Mouse (Mus musculus) gastrocnemius, adult 8-10 months (tissue): ENCODE measurements around the gene Zfp119a. TPM values are rescaled to one million over a fixed set of nuclear protein-coding genes. Genes with fewer than 3 reads are reported as not detected.
"Not testable (repeated sequence)": the region's sequence is repeated elsewhere in the genome, so short reads cannot be mapped to it uniquely, and the experiment has no call there.

Source experiments
- DNase-seq, 2 experiments: peaks; one replicate each; pipeline ENCODE4 v3.0.0; 2022; ENCODE audit warnings: low spot score in 2 of 2
- total RNA-seq, 4 experiments: library from RNA; stranded (reverse); gene quantifications; 2 replicates each; pipeline ENCODE4 v1.2.4; 2022

The Zfp119a gene
- 1 to 10 TPM; 3.5 to 4.4 (median 4.1) TPM for total RNA-seq

DNA sequence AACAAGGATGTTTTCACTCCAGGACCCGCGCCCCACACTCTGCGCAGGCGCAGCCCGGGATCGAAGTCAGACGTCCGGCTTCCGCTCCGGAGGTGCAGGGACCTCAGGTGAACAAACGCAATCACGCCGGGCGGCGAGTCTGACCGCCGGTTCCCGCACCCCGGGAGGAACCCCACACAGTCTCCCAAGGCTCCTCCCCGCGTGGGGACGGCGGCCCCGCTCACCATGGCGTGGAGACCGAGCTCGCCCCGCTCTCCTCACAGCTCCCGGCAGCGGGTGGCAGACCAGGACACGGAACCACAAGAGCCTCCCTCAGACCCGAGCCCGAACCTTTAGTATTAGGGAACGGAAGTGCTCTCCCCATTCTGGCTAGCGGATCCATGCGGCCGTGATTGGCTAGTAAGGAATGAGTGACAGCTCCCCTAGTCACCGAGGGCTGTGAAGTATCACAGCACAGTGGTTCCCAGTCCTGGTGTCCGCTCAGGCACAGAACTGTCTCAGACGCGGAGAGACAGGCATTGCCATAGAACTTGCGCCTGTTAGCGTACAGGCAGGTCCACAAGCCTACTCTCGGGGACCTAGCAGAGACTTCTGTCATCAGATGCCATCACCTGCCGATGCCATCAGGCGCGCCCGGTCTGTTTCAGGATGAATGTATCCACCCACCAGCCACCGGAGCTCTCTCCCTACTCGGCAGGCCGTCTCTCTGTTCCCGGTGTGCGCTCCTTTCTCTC is at the start of gene Zfp119a:
Zfp119a (minus strand) TSS at position 295 of the 734 bp plus-strand sequence.
- peak; percentile 51 to 70 for DNase-seq

DNA sequence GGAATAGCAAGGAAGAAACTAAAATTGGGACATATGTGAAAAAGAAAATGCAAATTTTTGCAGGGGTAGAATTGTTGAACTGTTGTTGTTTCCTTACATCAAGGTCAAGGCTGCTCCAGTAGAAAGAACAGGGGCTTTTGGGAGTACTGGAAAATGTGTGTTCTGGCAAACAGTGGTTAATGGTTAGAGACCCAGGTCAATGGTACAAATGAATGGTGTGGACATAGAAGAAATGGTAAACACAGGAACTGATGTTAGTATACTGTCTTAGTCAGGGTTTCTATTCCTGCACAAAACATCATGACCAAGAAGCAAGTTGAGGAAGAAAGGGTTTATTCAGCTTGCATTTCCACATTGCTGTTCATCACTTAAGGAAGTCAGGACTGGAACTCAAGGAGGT is 27.9 kb upstream of the Zfp119a start:
- no peak for DNase-seq

DNA sequence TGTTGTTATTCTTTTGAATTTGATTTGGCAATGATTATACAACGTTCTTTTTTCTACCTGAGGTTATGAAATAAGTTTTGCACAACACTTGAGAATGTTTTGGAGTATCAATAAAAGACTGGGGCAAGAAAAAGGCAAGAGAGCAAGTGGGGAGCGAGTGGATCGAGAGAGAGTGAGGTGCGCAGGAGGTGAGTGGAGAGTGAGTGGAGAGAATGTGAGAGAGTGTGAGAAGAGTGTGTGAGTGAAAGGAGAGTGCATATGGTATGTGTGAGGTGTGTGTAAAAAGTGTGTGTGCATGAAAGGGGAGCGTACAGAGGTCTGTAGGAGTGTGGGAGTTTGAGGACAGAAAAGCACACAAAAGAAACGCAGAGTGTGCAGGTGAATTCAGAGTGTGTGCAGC is 25.4 kb upstream of the Zfp119a start:
- no peak for DNase-seq

DNA sequence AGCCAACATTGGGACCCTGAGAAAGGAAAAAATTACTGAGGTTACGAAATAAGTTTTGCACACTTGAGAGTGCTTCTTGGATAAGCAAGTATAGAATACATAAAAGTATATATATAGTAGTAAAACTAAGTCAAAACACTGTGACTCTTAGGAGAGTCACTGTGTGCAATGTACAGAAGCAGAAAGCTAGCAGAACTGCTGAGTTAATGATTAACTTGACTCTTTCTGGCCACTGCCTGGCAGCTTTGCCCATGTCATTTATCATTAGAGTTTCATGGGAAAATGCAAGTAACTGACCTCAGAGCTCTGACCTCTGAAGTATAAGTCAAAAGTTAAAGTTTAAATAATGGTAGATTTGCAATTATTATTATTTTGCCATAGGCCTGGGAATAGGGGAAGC is 25.0 kb upstream of the Zfp119a start:
- DNase-seq, result no peak

DNA sequence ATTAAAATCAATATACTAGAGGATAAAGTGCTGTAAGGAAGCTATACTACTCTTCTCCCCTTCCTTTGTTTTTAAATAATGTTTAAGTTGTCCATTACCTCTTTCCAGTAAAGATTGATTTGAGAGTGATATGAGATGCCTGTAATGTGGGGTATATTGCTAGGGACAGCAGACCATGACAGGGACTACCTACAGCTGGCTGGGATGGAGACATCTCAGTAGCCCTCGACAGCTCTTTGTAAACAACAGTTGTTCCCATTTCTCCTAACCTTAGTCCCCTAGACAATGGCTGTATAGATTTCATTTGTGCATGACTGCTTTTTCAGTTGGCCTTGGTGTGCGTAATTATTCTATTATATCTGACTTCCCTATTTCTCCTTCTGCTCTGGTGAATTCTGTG is 24.4 kb upstream of the Zfp119a start:
- DNase-seq, result no peak

DNA sequence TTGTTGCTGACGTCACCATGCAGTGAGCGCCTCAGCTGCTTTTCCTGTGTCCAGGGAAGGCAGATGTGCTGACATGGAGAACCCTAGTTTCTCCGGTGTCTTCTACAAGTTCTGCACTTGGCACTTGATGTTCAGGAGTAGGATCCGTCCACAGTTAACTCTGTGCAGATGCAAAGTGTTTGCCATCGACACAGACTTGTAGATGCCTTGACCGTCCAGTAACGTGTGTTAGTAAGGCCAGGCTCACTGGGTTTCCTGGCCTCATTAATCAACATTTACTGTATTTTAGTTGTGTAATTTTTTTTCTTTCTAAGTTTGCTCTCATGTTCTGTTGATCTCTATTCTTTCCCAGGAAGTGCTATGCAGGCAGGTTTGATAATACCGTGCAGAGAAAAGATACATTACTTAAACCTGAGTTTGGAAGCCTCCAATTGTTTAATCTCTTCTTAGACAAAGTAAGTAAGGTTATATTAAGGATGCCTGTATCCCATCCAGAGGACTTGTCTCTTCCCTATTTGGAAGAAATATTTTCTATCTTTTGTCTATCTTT is 13.8 kb upstream of the Zfp119a start:
- DNase-seq, result not testable (repeated sequence)

DNA sequence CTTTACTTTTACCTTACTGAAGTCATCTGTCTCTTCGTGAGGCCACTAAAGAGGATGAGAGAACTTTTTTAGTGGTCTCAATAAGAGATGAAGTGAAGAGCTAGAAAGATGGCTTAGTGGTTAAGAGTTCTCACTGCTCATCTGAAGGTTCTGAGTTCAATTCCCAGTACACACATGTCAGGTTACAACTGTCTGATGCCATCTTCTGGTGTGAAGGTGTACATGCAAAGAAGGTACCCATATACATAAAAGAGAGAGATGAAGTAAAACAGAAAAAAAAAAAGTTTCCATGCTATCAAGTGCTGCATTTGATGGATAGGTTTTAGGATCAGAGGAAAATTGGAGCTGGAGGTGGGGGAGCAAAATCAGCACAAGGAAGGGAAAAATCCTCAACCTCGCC is 6.2 kb upstream of the Zfp119a start:
- no peak for DNase-seq

DNA sequence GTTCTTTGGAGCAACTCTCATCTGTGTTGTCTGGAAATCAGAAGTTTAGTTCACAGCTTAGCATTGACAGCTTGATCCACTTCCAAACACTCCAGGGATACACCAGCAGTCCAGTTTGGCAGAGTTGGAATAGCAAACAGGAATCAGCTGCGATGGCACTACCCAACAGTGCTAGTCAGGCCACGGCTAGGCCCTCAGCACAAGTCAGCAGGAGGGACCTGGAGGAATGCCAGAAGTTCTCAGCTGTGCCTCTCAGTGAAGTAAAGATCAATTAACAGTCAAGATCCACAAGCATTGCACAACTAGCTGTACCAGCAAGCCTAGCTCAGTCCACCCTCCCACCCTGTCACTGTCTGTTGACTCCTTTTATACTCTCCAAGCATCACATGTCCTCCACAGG is 4.9 kb upstream of the Zfp119a start:
- no peak for DNase-seq

DNA sequence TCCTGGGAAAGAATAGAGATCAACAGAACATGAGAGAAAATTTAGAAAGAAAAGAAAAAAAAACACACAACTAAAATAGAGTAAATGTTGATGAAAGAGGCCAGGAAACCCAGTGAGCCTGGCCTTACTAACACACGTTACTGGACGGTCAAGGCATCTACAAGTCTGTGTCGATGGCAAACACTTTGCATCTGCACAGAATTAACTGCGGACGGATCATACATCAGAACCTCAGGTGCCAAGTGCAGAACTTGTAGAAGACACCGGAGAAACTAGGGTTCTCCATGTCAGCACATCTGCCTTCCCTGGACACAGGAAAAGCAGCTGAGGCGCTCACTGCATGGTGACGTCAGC is 471 bp downstream of the Zfp119a start:
- not testable (repeated sequence) for DNase-seq

DNA sequence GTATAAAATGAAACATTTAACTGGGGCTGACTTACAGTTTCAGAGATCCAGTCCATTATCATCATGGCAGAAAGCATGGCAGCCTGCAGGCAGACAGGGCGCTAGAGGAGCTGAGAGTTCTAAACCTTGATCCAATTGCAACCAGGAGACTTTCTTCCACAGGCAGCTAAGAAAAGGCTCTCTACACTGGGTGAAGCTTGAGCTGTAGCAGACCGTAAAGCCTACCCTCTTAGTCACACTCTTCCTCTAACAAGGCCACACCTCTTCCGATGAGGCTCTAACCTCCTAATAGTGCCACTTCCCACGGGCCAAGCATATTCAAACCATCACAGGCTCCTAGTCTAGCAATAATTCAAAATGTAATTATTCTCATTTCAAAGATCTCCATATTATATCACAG is 1.5 kb downstream of the Zfp119a start:
- DNase-seq, result no peak

DNA sequence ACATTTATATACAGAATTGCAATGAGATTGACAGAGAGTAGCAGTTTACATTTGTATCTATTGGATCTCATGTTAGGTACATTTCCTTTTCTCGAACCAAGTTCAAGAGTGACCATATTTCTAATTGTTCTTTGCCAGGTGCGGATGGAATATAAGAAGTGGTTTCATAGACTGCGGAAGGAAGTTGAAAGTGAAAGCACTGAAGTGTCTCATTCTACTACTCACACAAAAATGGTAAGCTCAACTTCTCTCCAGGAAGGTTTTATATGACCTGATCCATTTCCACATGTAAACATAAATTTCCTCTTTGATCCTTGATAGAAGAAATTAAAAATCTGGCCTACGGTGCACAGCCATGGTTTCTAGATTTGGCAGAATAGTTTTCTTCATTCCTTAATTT is 35.7 kb downstream of the Zfp119a start:
- DNase-seq, result no peak

DNA sequence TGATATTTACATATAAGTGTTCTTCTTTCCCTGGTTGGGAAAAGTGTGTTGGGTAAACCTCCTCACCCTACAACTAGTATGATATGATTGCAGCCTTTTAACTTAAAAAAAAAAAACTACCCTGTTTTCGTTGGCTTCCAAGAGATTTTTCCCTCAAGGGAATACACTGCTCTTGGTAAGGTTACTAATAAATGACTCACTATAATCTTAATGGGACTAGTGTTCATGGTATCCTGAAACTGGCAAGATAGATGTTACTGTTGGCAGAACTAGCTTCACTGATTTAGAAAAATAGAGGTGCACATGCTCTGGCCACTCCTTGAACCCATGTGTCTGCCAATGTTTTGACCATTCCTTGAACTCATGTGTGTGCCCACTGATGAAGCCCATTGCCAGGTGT is 57.2 kb downstream of the Zfp119a start:
- DNase-seq, result no peak

DNA sequence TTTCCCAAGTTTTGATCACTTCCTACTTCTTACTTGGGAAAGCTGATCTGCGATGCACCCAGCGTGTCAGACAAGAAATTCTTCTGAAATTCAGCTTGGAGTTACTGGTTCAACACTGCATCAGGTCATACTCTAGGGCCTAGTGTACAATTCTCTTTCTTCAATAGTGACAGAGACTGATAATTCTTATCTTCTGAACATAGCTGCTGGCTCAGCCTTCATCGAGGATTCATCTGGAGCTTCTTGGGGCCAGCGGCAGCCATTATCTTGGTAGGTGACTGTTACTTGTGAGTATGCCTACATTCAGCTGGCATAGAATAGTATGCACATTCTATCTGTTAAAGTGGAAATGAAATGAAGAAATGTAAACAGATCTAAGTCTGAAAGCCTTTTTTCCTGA is 61.9 kb downstream of the Zfp119a start:
- DNase-seq, result no peak

Other genes starting within 250 kb of the Zfp119a start
- gene Pot1b, start 166.3 kb downstream of the Zfp119a start, total RNA-seq, result 1 to 10 TPM in 3 of 4 experiments, under 1 TPM in 1; 0.75 to 1.6 (median 1.4) TPM
- under 1 TPM in 2 of 4 experiments, not detected in 2; 0.16 to 0.22 TPM for gene Adgre4, start 128.9 kb downstream of the Zfp119a start, total RNA-seq
- gene Zfp959, start 13.2 kb upstream of the Zfp119a start, total RNA-seq, result 1 to 10 TPM; 2.5 to 3.1 (median 2.9) TPM
- 1 to 10 TPM; 3.9 to 4.3 (median 3.9) TPM for gene Zfp119b, start 70.6 kb upstream of the Zfp119a start, total RNA-seq
- not detected for gene Ebi3, start 73.7 kb upstream of the Zfp119a start, total RNA-seq
- 1 to 10 TPM; 7.0 to 9.1 (median 8.1) TPM for gene Yju2, start 80.2 kb upstream of the Zfp119a start, total RNA-seq
- under 1 TPM in 2 of 4 experiments, not detected in 2; 0.31 TPM for gene Shd, start 91.5 kb upstream of the Zfp119a start, total RNA-seq
- not detected for gene Fsd1, start 107.6 kb upstream of the Zfp119a start, total RNA-seq
- gene Stap2, start 126.7 kb upstream of the Zfp119a start, total RNA-seq, result 1 to 10 TPM; 1.7 to 3.2 (median 2.6) TPM
- gene Mpnd, start 126.8 kb upstream of the Zfp119a start, total RNA-seq, result 10 to 100 TPM; 41.3 to 55.2 (median 42.4) TPM
- gene Sh3gl1, start 157.7 kb upstream of the Zfp119a start, total RNA-seq, result 1 to 10 TPM; 5.5 to 8.9 (median 7.6) TPM
- gene Chaf1a, start 161.5 kb upstream of the Zfp119a start, total RNA-seq, result 1 to 10 TPM in 1 of 4 experiments, under 1 TPM in 3; 0.47 to 1.6 (median 0.75) TPM
- gene Ubxn6, start 196.1 kb upstream of the Zfp119a start, total RNA-seq, result 10 to 100 TPM; 66.1 to 85.8 (median 74.4) TPM
- gene Hdgfl2, start 200.7 kb upstream of the Zfp119a start, total RNA-seq, result 10 to 100 TPM; 23.6 to 26.7 (median 26.0) TPM
- 100 to 1,000 TPM; 133 to 313 (median 179) TPM for gene Plin4, start 230.9 kb upstream of the Zfp119a start, total RNA-seq
- gene Plin5, start 238.7 kb upstream of the Zfp119a start, total RNA-seq, result 10 to 100 TPM; 16.5 to 31.3 (median 22.8) TPM
- gene Lrg1, start 243.1 kb upstream of the Zfp119a start, total RNA-seq, result 10 to 100 TPM; 10.7 to 24.5 (median 13.9) TPM